In genomic region chr5:63970281-63970732, GRCm38 (mm10) we compare ENCODE assay signal across 9 mouse cellular contexts. TPM values are rescaled to one million over a fixed set of nuclear protein-coding genes. Genes with fewer than 3 reads are reported as not detected.
DNase-seq lines count a peak whose midpoint lies in the region; ATAC-seq and TF ChIP-seq lines count a peak whose summit lies in the region.
"Had no signal": no experiment of that assay in that cellular context is flagged by ENCODE, and none has a peak within 500 bp of the region (broad histone marks: within the 10 kb centered on the region; RNA-seq: fewer than 3 reads in every experiment).

No protein-coding gene starts in this region.

- ATAC-seq in hindbrain, postnatal 0 days = no peak
- no peak for ATAC-seq in hindbrain, embryonic 14.5 days (ENCODE audit: low FRiP score)
- no peak for ATAC-seq in embryonic facial prominence, embryonic 13.5 days (ENCODE audit: insufficient number of reproducible peaks, insufficient read depth, low FRiP score, low TSS enrichment, low read depth)
- no peak for ATAC-seq in lung, postnatal 0 days

- TF ChIP-seq CTCF in hindbrain, postnatal 0 days (IDR thresholded peaks at IDR 0.05; ENCODE audit: low read depth) = no peak
- TF ChIP-seq CTCF in ES-Bruce4 (IDR thresholded peaks at IDR 0.05; ENCODE audit: low read depth, low read length) = no peak
- no peak for TF ChIP-seq CTCF in lung, postnatal 0 days (IDR thresholded peaks at IDR 0.05)

- no peaks in the 10 kb centered on the region for H3K36me3 ChIP-seq in hindbrain, postnatal 0 days (ENCODE audit: insufficient read depth, low read length)
- H3K36me3 ChIP-seq in hindbrain, embryonic 14.5 days (replicated peaks; ENCODE audit: control insufficient read depth, insufficient read depth) = no peaks in the 10 kb centered on the region
- H3K36me3 ChIP-seq in ES-Bruce4 (ENCODE audit: control insufficient read depth, insufficient read depth, low read length, poor library complexity, severe bottlenecking) = no peaks in the 10 kb centered on the region
- H3K36me3 ChIP-seq in embryonic facial prominence, embryonic 13.5 days = no peaks in the 10 kb centered on the region
- H3K36me3 ChIP-seq in lung, postnatal 0 days (ENCODE audit: insufficient read depth, low read length) = no peaks in the 10 kb centered on the region
- H3K36me3 ChIP-seq: limb, embryonic 15.5 days had no signal

- no peaks in the 10 kb centered on the region for H3K9me3 ChIP-seq in hindbrain, postnatal 0 days (ENCODE audit: low read length)
- no peaks in the 10 kb centered on the region for H3K9me3 ChIP-seq in hindbrain, embryonic 14.5 days (ENCODE audit: control insufficient read depth, low read length)
- 0 out of 2 replicates have a peak, but pooled peaks cover 2% of the 10 kb centered on the region for H3K9me3 ChIP-seq in ES-Bruce4 (replicated peaks; ENCODE audit: control insufficient read depth, insufficient read depth, low read length, poor library complexity, severe bottlenecking)
- no peaks in the 10 kb centered on the region for H3K9me3 ChIP-seq in embryonic facial prominence, embryonic 13.5 days
- H3K9me3 ChIP-seq in lung, postnatal 0 days (ENCODE audit: low read length) = no peaks in the 10 kb centered on the region
- H3K9me3 ChIP-seq: limb, embryonic 15.5 days had no signal

- peaks cover 6% of the 10 kb centered on the region; the same call in 1 of the 2 replicates for H3K4me1 ChIP-seq in hindbrain, postnatal 0 days (ENCODE audit: insufficient read depth, low read length)
- H3K4me1 ChIP-seq in hindbrain, embryonic 14.5 days (replicated peaks; ENCODE audit: control insufficient read depth, insufficient read depth, low read length) = peaks cover 8% of the 10 kb centered on the region; the same call in 1 of the 2 replicates
- no peaks in the 10 kb centered on the region for H3K4me1 ChIP-seq in ES-Bruce4 (ENCODE audit: control insufficient read depth, insufficient read depth, low read length)
- peaks cover 29% of the 10 kb centered on the region for H3K4me1 ChIP-seq in embryonic facial prominence, embryonic 13.5 days
- peaks cover 13% of the 10 kb centered on the region for H3K4me1 ChIP-seq in lung, postnatal 0 days (ENCODE audit: insufficient read depth, low read depth, low read length)

- no peak overlapping the region for H3K4me3 ChIP-seq in hindbrain, postnatal 0 days (ENCODE audit: low read length)
- no peak overlapping the region for H3K4me3 ChIP-seq in hindbrain, embryonic 14.5 days (replicated peaks; ENCODE audit: low read length)
- peak overlapping the region; percentile 10; the same call in 1 of the 2 replicates for H3K4me3 ChIP-seq in ES-Bruce4 (ENCODE audit: low read depth, low read length)
- no peak overlapping the region for H3K4me3 ChIP-seq in embryonic facial prominence, embryonic 13.5 days
- H3K4me3 ChIP-seq in lung, postnatal 0 days (ENCODE audit: low read depth, low read length) = no peak overlapping the region

- TF ChIP-seq POLR2A in ES-Bruce4 (IDR thresholded peaks at IDR 0.05; ENCODE audit: insufficient read depth, low read length) = no peak

- no peak overlapping the region for H3K9ac ChIP-seq in hindbrain, postnatal 0 days (replicated peaks; ENCODE audit: low read length)
- no peak overlapping the region for H3K9ac ChIP-seq in hindbrain, embryonic 14.5 days
- H3K9ac ChIP-seq in ES-Bruce4 (ENCODE audit: low read depth, poor library complexity, severe bottlenecking) = peak overlapping the region; percentile 32; the same call in 1 of the 2 replicates
- H3K9ac ChIP-seq in embryonic facial prominence, embryonic 13.5 days = no peak overlapping the region
- H3K9ac ChIP-seq in lung, postnatal 0 days (replicated peaks; ENCODE audit: low read depth) = no peak overlapping the region
- H3K9ac ChIP-seq: limb, embryonic 15.5 days had no signal

- 7% methylated on average over 7 of the region's 7 CpGs for WGBS in hindbrain, postnatal 0 days
- WGBS in hindbrain, embryonic 14.5 days = 6% methylated on average over 7 of the region's 7 CpGs
- WGBS in embryonic facial prominence, embryonic 13.5 days = 11% methylated on average over 7 of the region's 7 CpGs
- WGBS in lung, postnatal 0 days = 8% methylated on average over 7 of the region's 7 CpGs

- H3K4me2 ChIP-seq in hindbrain, postnatal 0 days (ENCODE audit: low read depth, low read length) = no peak overlapping the region
- H3K4me2 ChIP-seq in hindbrain, embryonic 14.5 days (replicated peaks) = no peak overlapping the region
- peak overlapping the region; percentile 68; the same call in 1 of the 2 replicates for H3K4me2 ChIP-seq in embryonic facial prominence, embryonic 13.5 days
- H3K4me2 ChIP-seq in lung, postnatal 0 days (replicated peaks; ENCODE audit: low read depth, low read length) = no peak overlapping the region

- H3K27me3 ChIP-seq in hindbrain, postnatal 0 days (ENCODE audit: insufficient read depth, low read length) = no peaks in the 10 kb centered on the region
- H3K27me3 ChIP-seq in hindbrain, embryonic 14.5 days (ENCODE audit: control insufficient read depth, insufficient read depth, low read length) = no peaks in the 10 kb centered on the region
- H3K27me3 ChIP-seq in ES-Bruce4 (ENCODE audit: control insufficient read depth, insufficient read depth, low read length, poor library complexity, severe bottlenecking) = no peaks in the 10 kb centered on the region
- no peaks in the 10 kb centered on the region for H3K27me3 ChIP-seq in embryonic facial prominence, embryonic 13.5 days
- no peaks in the 10 kb centered on the region for H3K27me3 ChIP-seq in lung, postnatal 0 days (replicated peaks; ENCODE audit: insufficient read depth, low read length)
- H3K27me3 ChIP-seq: limb, embryonic 15.5 days had no signal

- no peak overlapping the region for H3K27ac ChIP-seq in hindbrain, postnatal 0 days
- no peak overlapping the region for H3K27ac ChIP-seq in hindbrain, embryonic 14.5 days
- peak overlapping the region; percentile 76 for H3K27ac ChIP-seq in ES-Bruce4 (ENCODE audit: insufficient read depth, low read length)
- peak overlapping the region; percentile 77; the same call in 1 of the 2 replicates for H3K27ac ChIP-seq in embryonic facial prominence, embryonic 13.5 days
- peak overlapping the region; percentile 48; the same call in 1 of the 2 replicates for H3K27ac ChIP-seq in lung, postnatal 0 days (ENCODE audit: low read length)

- peak; percentile 30 for DNase-seq in hindbrain, postnatal 0 days (ENCODE audit: low spot score)
- no peak for DNase-seq in hindbrain, embryonic 14.5 days (ENCODE audit: low spot score)
- DNase-seq in lung, postnatal 0 days (ENCODE audit: low spot score) = peak; percentile 53
- no peak for DNase-seq in T-cell, adult 2 months (ENCODE audit: low spot score)
- no peak for DNase-seq in ovary, adult 18-20 months (ENCODE audit: low spot score)
- DNase-seq in adrenal gland, adult 8-10 months = no peak

- TF ChIP-seq EP300 in ES-Bruce4 (IDR thresholded peaks at IDR 0.05; ENCODE audit: insufficient read depth, low read depth, low read length) = no peak
- TF ChIP-seq EP300 in lung, postnatal 0 days (IDR thresholded peaks at IDR 0.05) = 0 out of 2 replicates have a peak, but pooled peaks have one; percentile 7

RNA-seq across cellular contexts. Expression of gene Rell1, which starts 1.6 kb away (rescaled TPM):
- 2.5 and 4.0 TPM in 2 replicates for total RNA-seq in hindbrain, postnatal 0 days (2014; rRNA removed)
- 7.6 and 7.9 TPM in 2 replicates for polyA plus RNA-seq in hindbrain, postnatal 0 days (2015; fragmentation: Nextera tagmentation; extraction: Ambion mirVana)
- polyA plus RNA-seq in hindbrain, embryonic 14.5 days (2014; fragmentation: Nextera tagmentation; extraction: Ambion mirVana) = 4.9 and 6.2 TPM in 2 replicates
- 57.1 and 59.5 TPM in 2 replicates for polyA plus RNA-seq in ES-Bruce4 (2011; ENCODE audit: insufficient read depth, insufficient read length, low read depth, missing spikeins)
- polyA plus RNA-seq in embryonic facial prominence, embryonic 13.5 days (2015; fragmentation: Nextera tagmentation; extraction: Ambion mirVana) = 25.7 and 25.9 TPM in 2 replicates
- 27.0 and 29.0 TPM in 2 replicates for polyA plus RNA-seq in lung, postnatal 0 days (2015; fragmentation: Nextera tagmentation; extraction: Ambion mirVana)
- 100 to 1,000 TPM in 1 of 4 experiments, 10 to 100 TPM in 3; 49.3 to 101 (median 71.5) TPM for total RNA-seq in adrenal gland, adult 8-10 months (2022)

Comparison
In these comparisons a context has a peak if more than half of its experiments do, and no peak if none do; other contexts are left out.
1. DNase-seq: peak in hindbrain, postnatal 0 days (single experiment) and lung, postnatal 0 days (single experiment); none in hindbrain, embryonic 14.5 days (single experiment), T-cell, adult 2 months (single experiment), ovary, adult 18-20 months (single experiment) and adrenal gland, adult 8-10 months (single experiment).
2. H3K27ac ChIP-seq: peak in ES-Bruce4 (single experiment), embryonic facial prominence, embryonic 13.5 days (single experiment) and lung, postnatal 0 days (single experiment); none in hindbrain, postnatal 0 days (single experiment) and hindbrain, embryonic 14.5 days (single experiment).